Mouse (Mus musculus) T-helper 17 cell (primary cell): ENCODE measurements around the gene Sh2b3.

Experiments
- in situ Hi-C, 2 experiments: fragments of 300-600 bp; cut with MboI, MseI; formaldehyde crosslinking; loops; 1 replicate in 1 of 2; 2 replicates in 1 of 2; pipeline ENCODE4 v1.15.1; 2025; ENCODE audit warnings: high pct_unique_total_duplicates in 2 of 2

Sh2b3 gene

DNA sequence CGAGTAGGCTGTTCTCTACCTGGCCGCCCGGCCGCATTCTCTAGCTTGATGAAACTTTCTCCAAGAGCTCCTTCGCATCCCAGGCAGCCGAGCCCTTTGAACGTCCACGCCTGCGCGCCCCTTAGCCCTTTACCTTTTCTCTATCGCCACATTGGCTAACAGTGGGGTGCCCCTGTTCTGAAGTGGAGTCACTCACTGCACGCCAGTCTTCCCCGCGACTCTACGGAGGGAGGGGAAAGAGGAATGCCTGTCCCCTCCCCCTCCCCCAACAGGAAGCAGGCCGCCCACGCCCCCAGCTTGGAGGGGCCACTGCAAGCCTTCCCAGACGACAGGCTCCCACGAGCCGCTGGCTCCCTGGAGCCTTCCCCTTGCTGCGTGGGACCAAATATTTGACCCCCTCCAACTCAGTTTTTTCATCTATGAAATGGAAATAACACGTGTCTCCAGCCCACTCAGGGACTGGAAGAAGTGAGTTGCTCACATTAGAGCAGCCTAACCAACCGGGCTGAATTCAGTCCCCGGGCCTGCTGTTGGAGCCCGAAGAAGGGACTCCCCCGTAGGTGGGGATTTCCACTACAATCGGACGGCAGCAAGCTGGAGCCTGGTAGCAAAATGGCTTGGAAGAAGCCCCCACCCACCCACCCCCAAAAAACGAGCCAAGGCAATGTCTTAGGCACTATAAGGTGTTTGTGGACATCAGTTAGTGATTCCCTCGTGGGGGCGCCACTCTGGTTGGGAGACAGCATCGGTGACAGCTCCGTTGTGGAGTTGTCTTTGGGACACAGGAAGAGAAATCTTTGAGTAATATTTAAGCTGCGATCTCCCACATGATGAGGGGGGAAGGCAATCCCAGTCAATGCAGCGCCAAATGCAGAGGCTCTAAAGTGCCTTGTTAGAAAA, at the start of gene Sh2b3:
Gene Sh2b3, minus strand, starts transcription at position 206 of the 900 bp plus-strand sequence.
- in situ Hi-C loops: loop anchor here (25.0 kb wide), 2 partner anchors 1000 to 1300 kb away; partner anchors contain the start of genes Rhof (in 1 of the 2) and Setd1b (in 1 of the 2)

GRCm38 (mm10) chr5:121883356-121883755, 45.9 kb upstream of the Sh2b3 start:
- in situ Hi-C loops: loop anchor here in 1 of 2 experiments (10.0 kb wide), 1 partner anchor 301 kb away; no protein-coding TSS in a partner anchor

DNA sequence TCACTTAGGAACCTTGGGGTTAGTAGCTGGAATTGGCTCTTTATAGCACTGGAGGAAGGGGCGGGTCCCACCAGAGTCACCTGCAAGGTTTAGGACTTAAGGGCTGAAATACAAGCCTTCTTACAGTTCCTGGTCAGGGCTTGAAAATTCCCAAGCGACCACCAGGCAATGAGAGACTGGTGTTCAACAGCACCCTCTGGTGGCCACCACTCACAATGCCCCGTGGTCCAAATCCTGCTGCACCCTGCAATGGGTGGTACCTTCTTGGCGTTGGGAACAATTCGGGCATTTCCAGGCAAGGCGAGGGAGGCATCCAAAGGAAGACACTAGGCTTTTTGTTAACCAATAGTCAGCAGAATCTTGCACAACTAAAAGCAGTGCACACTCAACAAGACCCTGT, 41.8 kb upstream of the Sh2b3 start:
- in situ Hi-C loops: no loop called here

DNA sequence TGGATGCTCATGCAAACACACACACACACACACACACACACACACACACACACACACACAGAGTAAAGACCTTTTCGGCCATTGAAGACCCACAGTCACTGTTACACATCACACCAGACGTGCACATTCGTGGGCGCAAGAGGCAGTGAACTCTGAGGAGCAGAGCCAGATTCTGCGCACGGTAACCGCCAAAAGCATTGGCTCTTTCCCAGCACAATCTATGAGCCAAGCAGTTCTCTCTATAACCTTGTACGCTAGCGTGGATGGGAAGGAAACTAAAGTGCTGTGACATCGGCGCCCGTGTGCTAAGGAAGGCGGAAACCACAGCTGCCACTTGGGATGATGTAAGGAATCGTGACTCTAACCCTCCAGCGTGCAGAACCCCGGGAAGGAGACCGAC, 41.3 kb upstream of the Sh2b3 start:
- in situ Hi-C loops: no loop called here

GRCm38 (mm10) chr5:121876901-121877300, 39.5 kb upstream of the Sh2b3 start:
- in situ Hi-C loops: no loop called here

- in situ Hi-C loops: no loop called here
Observed at GRCm38 (mm10) chr5:121875041-121875440, 37.6 kb upstream of the Sh2b3 start.

- in situ Hi-C loops: no loop called here
Observed at GRCm38 (mm10) chr5:121872158-121872557, 34.7 kb upstream of the Sh2b3 start.

DNA sequence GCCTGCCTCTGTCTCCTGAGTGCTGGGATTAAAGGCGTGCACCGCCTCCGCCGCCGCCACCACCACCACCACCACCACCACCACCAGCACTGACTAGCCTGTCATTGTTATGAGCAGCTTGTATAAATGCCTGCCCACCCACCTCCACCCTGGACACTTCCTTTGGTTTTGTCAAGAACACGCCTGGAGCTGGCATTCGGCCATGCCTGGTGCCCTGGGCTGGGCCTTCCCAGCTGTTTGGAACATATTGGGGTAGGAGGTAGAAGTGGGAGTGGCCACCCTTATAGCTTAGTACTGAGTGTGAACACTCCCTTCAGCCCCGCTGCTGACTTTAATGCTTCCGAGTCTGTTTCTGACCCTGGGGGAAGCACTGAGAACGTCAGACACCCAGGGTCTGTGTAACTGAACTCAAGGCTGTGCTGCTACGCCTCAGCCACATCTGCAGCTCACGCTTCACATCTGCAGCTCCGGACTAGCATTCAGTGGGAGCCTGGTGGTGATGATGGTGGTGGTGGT, 34.1 kb upstream of the Sh2b3 start:
- in situ Hi-C loops: no loop called here

GRCm38 (mm10) chr5:121870832-121871231, 33.4 kb upstream of the Sh2b3 start:
- in situ Hi-C loops: no loop called here

GRCm38 (mm10) chr5:121867963-121868362, 30.5 kb upstream of the Sh2b3 start:
- in situ Hi-C loops: no loop called here

- in situ Hi-C loops: no loop called here
Observed at GRCm38 (mm10) chr5:121864330-121864729, 26.9 kb upstream of the Sh2b3 start.

DNA sequence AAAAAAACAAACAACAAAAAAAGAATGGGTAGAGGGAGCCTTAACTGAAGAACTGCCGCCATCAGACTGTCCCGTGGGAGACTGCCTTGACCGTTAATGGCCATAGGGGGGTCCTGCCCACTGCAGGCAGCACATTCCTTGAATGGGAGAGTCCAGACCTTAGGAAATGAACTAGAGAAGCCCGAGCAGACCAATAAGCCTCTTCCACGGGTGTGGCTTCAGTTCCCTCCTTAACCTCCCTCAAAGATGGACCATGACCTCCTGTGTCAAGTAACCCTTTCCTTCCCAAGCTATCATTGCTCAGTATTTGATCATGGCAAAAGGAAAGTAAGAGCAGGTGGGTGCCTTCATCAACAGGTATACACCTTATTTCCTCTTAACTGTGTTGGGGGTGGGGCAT, 24.5 kb upstream of the Sh2b3 start:
- in situ Hi-C loops: no loop called here

GRCm38 (mm10) chr5:121858427-121858826, 21.0 kb upstream of the Sh2b3 start:
- in situ Hi-C loops: no loop called here

GRCm38 (mm10) chr5:121856740-121857139, 19.3 kb upstream of the Sh2b3 start:
- in situ Hi-C loops: no loop called here

GRCm38 (mm10) chr5:121854768-121855167, 17.3 kb upstream of the Sh2b3 start:
- in situ Hi-C loops: no loop called here

- in situ Hi-C loops: no loop called here
Observed at GRCm38 (mm10) chr5:121853368-121854051, 16.1 kb upstream of the Sh2b3 start.

DNA sequence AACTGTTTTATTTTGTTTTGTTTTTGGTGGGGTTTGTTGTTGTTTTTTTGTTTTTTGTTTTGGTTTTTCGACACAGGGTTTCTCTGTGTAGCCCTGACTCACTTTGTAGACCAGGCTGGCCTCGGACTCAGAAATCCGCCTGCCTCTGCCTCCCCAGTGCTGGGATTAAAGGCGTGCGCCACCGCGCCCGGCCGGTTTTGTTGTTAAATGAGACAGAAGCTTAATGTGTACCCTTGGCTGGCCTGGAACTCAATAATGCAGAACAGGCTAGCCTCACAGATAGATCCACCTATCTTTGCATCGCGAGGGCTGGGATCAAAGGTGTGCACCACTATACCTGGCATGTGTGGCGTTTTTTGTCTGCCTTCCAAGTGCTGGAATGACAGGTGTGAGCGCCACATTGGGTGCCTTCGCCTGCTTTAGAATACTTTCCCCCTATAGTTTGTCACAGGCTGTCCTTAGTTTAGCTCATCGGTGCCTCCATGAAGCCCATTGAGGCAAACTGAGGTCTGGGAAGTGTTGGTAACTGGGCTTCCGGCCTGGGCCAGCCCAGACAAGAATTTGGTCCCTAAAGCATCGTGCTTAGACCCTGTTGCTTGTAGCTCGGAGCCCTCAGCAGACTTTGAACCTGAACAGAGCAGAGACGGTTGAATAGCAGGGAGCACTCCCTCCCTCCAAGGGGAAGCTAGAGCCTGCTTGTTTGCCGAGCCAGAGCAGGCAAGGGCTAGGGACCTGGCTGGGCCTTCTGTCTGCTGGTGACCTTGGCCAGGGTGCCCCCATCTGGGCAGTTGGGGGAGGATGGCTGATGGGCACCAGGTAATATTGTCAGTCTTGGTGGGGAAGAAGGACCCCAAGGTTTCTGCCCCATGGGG, 12.3 kb upstream of the Sh2b3 start:
- in situ Hi-C loops: loop anchor here (25.0 kb wide), 2 partner anchors 988 to 1288 kb away; partner anchors contain the start of genes Rhof (in 1 of the 2) and Setd1b (in 1 of the 2)

GRCm38 (mm10) chr5:121848743-121849142, 11.3 kb upstream of the Sh2b3 start, which contains the start of gene Pheta1:
Gene Pheta1 (plus strand): TSS chr5:121848984.
- in situ Hi-C loops: loop anchor here (25.0 kb wide), 2 partner anchors 989 to 1289 kb away; partner anchors contain the start of genes Rhof (in 1 of the 2) and Setd1b (in 1 of the 2)

GRCm38 (mm10) chr5:121848035-121848519, 10.6 kb upstream of the Sh2b3 start:
- in situ Hi-C loops: loop anchor here (25.0 kb wide), 2 partner anchors 989 to 1289 kb away; partner anchors contain the start of genes Rhof (in 1 of the 2) and Setd1b (in 1 of the 2)

- in situ Hi-C loops: loop anchor here (25.0 kb wide), 2 partner anchors 990 to 1290 kb away; partner anchors contain the start of genes Rhof (in 1 of the 2) and Setd1b (in 1 of the 2)
Observed at GRCm38 (mm10) chr5:121847269-121847668, 9.8 kb upstream of the Sh2b3 start.
